Mouse (Mus musculus) kidney, embryonic 15.5 days (tissue): ENCODE results near the gene Ppif. TPM values are rescaled to one million over a fixed set of nuclear protein-coding genes. Genes with fewer than 3 reads are reported as not detected.

ENCODE experiments used
- ATAC-seq: fragments of 200-750 bp; cut with Nextera tagmentation; replicated peaks from 2 replicates; pipeline ENCODE4 v1.8.0; 2017; ENCODE audit warnings: moderate TSS enrichment; ENCODE audit not compliant: low FRiP score
- H3K27ac ChIP-seq: fragments of 300-500 bp; sonication (generic); 2 replicates; pipeline ENCODE4 v1.5.1; 2015; ENCODE audit warnings: mild to moderate bottlenecking, inconsistent platforms
- H3K27me3 ChIP-seq: fragments of 300-500 bp; sonication (generic); 2 replicates; pipeline ENCODE4 v1.6.1; 2015; ENCODE audit warnings: inconsistent platforms
- H3K36me3 ChIP-seq: fragments of 300-500 bp; sonication (generic); 2 replicates; pipeline ENCODE4 v1.6.1; 2015; ENCODE audit warnings: inconsistent platforms
- H3K4me1 ChIP-seq: fragments of 300-500 bp; sonication (generic); 2 replicates; pipeline ENCODE4 v1.6.1; 2015; ENCODE audit warnings: inconsistent platforms
- H3K4me2 ChIP-seq: fragments of 300-500 bp; sonication (generic); 2 replicates; pipeline ENCODE4 v1.6.1; 2015; ENCODE audit warnings: moderate library complexity, mild to moderate bottlenecking, inconsistent platforms
- H3K4me3 ChIP-seq: fragments of 300-500 bp; sonication (generic); replicated peaks from 2 replicates; pipeline ENCODE4 v1.5.1; 2015; ENCODE audit warnings: mild to moderate bottlenecking, inconsistent platforms
- H3K9ac ChIP-seq: fragments of 300-500 bp; sonication (generic); 2 replicates; pipeline ENCODE4 v1.6.1; 2015; ENCODE audit warnings: mild to moderate bottlenecking, inconsistent platforms
- H3K9me3 ChIP-seq: fragments of 300-500 bp; sonication (generic); replicated peaks from 2 replicates; pipeline ENCODE4 v1.6.1; 2016; ENCODE audit warnings: inconsistent platforms
- WGBS: fragments of 180-500 bp; shearing (Covaris S2); methylation state at CpG from one replicate; pipeline ENCODE4 v1.1.7; 2015; ENCODE audit warnings: mixed read lengths; 5-methylcytosine and 5-hydroxymethylcytosine counted together
- polyA plus RNA-seq: library from polyadenylated mRNA; unstranded; fragments of >200 nt; fragmentation: Nextera tagmentation; extraction: Ambion mirVana; gene quantifications from 2 replicates; pipeline ENCODE4 v1.2.1, GENCODE M21; 2015

Gene Ppif
- polyA plus RNA-seq, 1 experiment from 2014 or later, result 41.5 TPM

GRCm38 (mm10) chr14:25720962-25721707 lies 27.2 kb downstream of the Ppif start:
- Histone ChIP-seq H3K27me3 (no peaks in the 10 kb centered on the region), H3K4me2 (no peak overlapping the region), H3K9me3 (no peaks in the 10 kb centered on the region), H3K36me3 (peaks cover 6% of the 10 kb centered on the region; the same call in 1 of the 2 replicates), H3K4me3 (no peak overlapping the region), H3K27ac (no peak overlapping the region), H3K9ac (no peak overlapping the region), H3K4me1 (peaks cover 59% of the 10 kb centered on the region)
- WGBS, result 87% methylated on average over 5 of the region's 5 CpGs
- no peak for ATAC-seq

DNA sequence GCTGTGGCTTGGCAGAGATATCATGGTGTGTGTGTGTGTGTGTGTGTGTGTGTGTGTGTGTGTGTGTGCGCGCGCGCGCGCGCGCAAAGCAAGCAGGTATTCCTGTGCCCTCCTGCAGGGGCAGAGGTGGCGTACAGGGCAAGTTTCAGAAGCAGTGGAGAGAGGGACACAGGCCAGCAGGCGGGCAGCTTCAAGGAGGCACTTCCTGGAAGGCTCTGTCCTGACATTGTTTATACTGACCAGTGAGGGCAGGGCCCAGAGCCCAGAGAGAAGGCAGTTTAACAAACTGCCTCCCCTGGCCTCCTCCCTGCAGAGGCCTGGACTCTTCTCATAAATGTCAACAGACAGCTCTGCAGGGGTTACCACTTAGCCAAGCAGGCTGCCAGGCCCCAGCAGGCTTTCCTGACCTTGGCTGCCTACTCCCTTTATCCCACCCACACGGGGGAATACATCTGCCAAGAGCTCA lies 31.1 kb downstream of the Ppif start:
- no peak overlapping the region for H3K4me2 ChIP-seq
- no peaks in the 10 kb centered on the region for H3K27me3 ChIP-seq
- no peak overlapping the region for H3K4me3 ChIP-seq
- ATAC-seq, result peak; percentile 82
- peaks cover 35% of the 10 kb centered on the region for H3K4me1 ChIP-seq
- 45% methylated on average over 11 of the region's 11 CpGs for WGBS
- H3K9ac ChIP-seq, result no peak overlapping the region; the same call in 1 of the 2 replicates
- no peaks in the 10 kb centered on the region for H3K9me3 ChIP-seq
- peak overlapping the region; percentile 79 for H3K27ac ChIP-seq
- H3K36me3 ChIP-seq, result peaks cover 6% of the 10 kb centered on the region; the same call in 1 of the 2 replicates

DNA sequence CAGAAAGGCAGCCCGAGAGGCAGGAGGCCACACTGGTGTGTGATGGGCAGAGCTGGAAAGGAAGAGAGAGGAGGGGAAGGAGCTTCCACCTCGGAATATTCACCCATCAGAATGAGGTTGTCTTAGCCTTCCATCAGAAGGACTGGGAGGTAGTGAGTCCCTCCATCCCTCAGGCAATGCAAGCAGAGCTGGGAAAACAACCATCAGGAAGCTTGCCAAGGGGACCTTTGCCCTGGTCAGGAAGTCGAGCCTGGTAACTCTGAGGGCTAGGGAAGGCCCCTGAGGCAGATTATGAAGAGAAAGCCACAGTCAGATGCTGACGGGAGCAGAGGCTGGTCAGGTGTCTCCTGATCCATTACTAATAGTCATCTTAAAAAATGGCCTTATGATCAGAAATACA lies 31.7 kb downstream of the Ppif start:
- no peak overlapping the region for H3K4me2 ChIP-seq
- no peak overlapping the region for H3K4me3 ChIP-seq
- H3K36me3 ChIP-seq, result peaks cover 6% of the 10 kb centered on the region; the same call in 1 of the 2 replicates
- no peak overlapping the region for H3K9ac ChIP-seq
- H3K27ac ChIP-seq, result peak overlapping the region; percentile 79
- ATAC-seq, result 0 out of 2 replicates have a peak, but pooled peaks have one; percentile 11
- no peaks in the 10 kb centered on the region for H3K27me3 ChIP-seq
- H3K4me1 ChIP-seq, result peaks cover 35% of the 10 kb centered on the region
- WGBS, result 26% methylated on average over 4 of the region's 4 CpGs
- no peaks in the 10 kb centered on the region for H3K9me3 ChIP-seq

DNA sequence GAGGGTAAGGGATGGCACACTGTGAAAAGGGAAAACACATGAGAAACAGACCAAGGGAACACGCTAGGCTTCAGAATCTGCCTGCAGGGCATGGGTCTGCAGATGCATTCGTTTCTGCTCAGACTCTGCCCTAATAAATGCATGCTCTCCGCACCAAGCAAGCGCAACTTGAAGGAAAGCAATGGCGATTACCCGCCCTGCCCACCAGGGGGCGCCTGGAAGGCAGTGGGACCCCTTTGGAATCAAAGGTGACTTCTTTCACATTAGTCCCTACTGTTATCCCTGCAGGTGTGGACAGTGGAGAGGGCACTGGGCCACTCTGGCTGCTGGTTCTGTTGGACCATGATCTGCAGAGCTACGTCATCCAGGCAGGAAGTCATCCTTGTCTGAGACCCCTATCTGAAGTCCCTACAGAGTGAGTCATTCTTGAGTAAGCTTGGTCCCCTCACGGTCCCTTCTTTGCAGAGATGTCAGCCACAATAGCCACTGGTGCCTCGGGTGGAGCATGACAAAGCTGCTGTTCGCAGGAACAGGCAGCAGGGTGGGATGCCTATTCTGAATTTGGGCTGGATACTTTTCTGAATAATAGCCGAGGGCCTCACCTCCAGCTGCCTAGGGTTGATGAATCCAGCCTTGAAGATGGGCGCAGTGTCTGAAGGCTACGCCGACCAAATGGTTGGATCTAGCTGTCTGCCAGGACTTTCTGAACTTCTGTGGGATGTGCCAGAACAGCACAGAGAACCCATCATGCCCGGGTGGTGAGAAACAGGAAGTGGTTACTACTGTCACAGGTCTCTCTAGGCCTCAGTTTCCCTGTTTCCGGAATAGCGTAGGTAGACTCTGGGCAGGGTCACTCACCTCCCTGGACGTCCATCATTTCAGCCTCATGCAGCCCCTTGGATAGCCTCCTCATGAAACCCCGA lies 32.5 kb downstream of the Ppif start:
- ATAC-seq, result no peak
- 56% methylated on average over 20 of the region's 20 CpGs for WGBS
- Histone ChIP-seq H3K36me3 (peaks cover 3% of the 10 kb centered on the region; the same call in 1 of the 2 replicates), H3K4me1 (peaks cover 35% of the 10 kb centered on the region), H3K27me3 (no peaks in the 10 kb centered on the region), H3K9me3 (no peaks in the 10 kb centered on the region), H3K4me2 (no peak overlapping the region), H3K27ac (peak overlapping the region; percentile 79), H3K9ac (no peak overlapping the region), H3K4me3 (no peak overlapping the region)

- H3K36me3 ChIP-seq, result no peaks in the 10 kb centered on the region
- no peak overlapping the region for H3K27ac ChIP-seq
- no peak overlapping the region for H3K4me2 ChIP-seq
- no peak overlapping the region for H3K4me3 ChIP-seq
- H3K9ac ChIP-seq, result no peak overlapping the region
- H3K9me3 ChIP-seq, result no peaks in the 10 kb centered on the region
- peaks cover 35% of the 10 kb centered on the region for H3K4me1 ChIP-seq
- H3K27me3 ChIP-seq, result no peaks in the 10 kb centered on the region
- ATAC-seq, result no peak
- 76% methylated on average over 5 of the region's 5 CpGs for WGBS
Measured at GRCm38 (mm10) chr14:25727149-25727510, 33.2 kb downstream of the Ppif start.

DNA sequence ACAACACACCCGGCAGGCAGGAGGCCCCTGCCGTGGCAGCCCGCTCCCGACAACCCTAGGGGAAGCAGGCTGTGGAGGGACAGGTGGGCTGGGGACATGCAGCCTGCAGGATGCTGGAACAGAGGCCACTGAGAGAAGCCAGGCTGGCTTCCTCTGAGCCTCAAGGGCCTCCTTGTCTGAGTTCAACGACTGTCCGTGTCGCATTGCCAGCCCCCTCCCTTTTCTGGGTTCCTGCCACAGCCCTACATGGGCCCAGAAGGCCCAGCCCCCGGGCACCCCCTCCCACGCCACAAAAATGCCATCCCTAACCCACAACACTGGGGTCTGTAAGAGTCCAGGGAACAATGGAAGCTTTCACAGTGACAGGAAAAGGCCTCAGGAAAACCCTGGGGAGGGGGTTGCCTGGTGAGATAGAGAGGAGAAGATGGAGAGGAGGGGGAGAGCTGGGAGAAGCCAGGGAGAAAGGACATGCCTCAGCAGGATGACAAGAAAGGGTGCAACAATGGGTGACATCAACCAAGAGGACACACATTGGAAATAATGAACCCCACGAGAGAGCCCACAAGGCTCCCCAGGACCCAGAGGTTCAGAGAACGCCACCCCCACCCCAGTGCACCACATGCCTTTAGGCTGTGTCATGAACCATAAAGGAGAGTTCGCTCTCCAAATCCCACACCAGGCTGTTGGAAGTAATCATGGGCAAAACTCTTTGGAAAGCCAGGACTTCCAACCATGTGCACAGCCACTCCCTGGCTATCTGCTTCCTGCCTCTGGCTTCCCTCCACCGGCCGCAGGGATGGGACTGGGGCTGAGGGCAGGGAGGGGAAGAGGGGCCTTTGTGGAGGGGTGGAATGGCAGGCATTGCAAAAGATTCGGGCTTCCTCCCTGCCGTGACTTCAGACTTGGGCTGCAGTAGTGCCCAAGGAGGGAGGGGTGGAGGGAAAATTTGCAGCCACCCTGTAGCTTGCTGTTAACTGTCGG lies 41.1 kb downstream of the Ppif start:
- H3K9ac ChIP-seq, result no peak overlapping the region
- 27% methylated on average over 17 of the region's 17 CpGs for WGBS
- H3K4me2 ChIP-seq, result no peak overlapping the region
- no peaks in the 10 kb centered on the region for H3K27me3 ChIP-seq
- H3K4me3 ChIP-seq, result no peak overlapping the region
- H3K27ac ChIP-seq, result peak overlapping the region; percentile 76
- peaks cover 57% of the 10 kb centered on the region for H3K4me1 ChIP-seq
- peak; percentile 59; the same call in 1 of the 2 replicates for ATAC-seq
- H3K36me3 ChIP-seq, result no peaks in the 10 kb centered on the region
- no peaks in the 10 kb centered on the region for H3K9me3 ChIP-seq

GRCm38 (mm10) chr14:25736140-25736539 lies 42.2 kb downstream of the Ppif start:
- no peak overlapping the region for H3K4me3 ChIP-seq
- H3K4me1 ChIP-seq, result peaks cover 68% of the 10 kb centered on the region
- H3K27me3 ChIP-seq, result no peaks in the 10 kb centered on the region
- no peaks in the 10 kb centered on the region for H3K9me3 ChIP-seq
- no peak overlapping the region for H3K4me2 ChIP-seq
- H3K36me3 ChIP-seq, result no peaks in the 10 kb centered on the region
- peak overlapping the region; percentile 76 for H3K27ac ChIP-seq
- H3K9ac ChIP-seq, result no peak overlapping the region
- 64% methylated on average over 3 of the region's 3 CpGs for WGBS
- ATAC-seq, result no peak

GRCm38 (mm10) chr14:25736589-25736988 lies 42.6 kb downstream of the Ppif start:
- Histone ChIP-seq H3K9ac (no peak overlapping the region), H3K4me3 (no peak overlapping the region), H3K27me3 (no peaks in the 10 kb centered on the region), H3K4me2 (no peak overlapping the region), H3K9me3 (no peaks in the 10 kb centered on the region), H3K36me3 (no peaks in the 10 kb centered on the region), H3K27ac (peak overlapping the region; percentile 76), H3K4me1 (peaks cover 68% of the 10 kb centered on the region)
- no peak; the same call in 1 of the 2 replicates for ATAC-seq
- WGBS, result 45% methylated on average over 6 of the region's 6 CpGs

DNA sequence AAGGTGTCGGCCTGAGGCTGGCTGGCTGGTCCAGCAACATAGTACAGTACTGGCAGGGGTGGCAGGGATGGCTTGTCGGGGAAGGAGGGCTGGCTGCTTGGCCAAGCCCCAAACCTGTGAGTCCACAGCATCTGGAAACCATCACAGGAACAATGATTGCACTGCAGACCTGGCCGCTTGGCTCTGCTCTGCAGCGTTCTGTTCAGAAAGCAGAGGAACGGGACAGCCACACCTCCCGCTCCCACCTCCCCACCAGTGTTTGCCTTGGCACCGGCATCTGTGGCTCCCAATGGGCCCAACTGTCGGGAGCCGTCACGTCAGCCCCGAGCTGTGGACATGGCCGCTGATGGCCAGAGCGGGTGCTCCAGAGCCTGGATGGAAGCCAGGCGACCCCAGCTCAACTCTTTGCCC lies 44.6 kb downstream of the Ppif start:
- Histone ChIP-seq H3K36me3 (no peaks in the 10 kb centered on the region), H3K9me3 (no peaks in the 10 kb centered on the region), H3K4me2 (no peak overlapping the region), H3K4me1 (peaks cover 70% of the 10 kb centered on the region), H3K27ac (peak overlapping the region; percentile 33; the same call in 1 of the 2 replicates), H3K27me3 (no peaks in the 10 kb centered on the region), H3K4me3 (no peak overlapping the region), H3K9ac (no peak overlapping the region)
- WGBS, result 37% methylated on average over 14 of the region's 14 CpGs
- ATAC-seq, result peak; percentile 34; the same call in 1 of the 2 replicates

- no peaks in the 10 kb centered on the region for H3K27me3 ChIP-seq
- H3K9me3 ChIP-seq, result no peaks in the 10 kb centered on the region
- 72% methylated on average over 4 of the region's 4 CpGs for WGBS
- H3K27ac ChIP-seq, result no peak overlapping the region
- peaks cover 9% of the 10 kb centered on the region; the same call in 1 of the 2 replicates for H3K36me3 ChIP-seq
- H3K9ac ChIP-seq, result no peak overlapping the region
- ATAC-seq, result no peak
- no peak overlapping the region for H3K4me2 ChIP-seq
- H3K4me3 ChIP-seq, result no peak overlapping the region
- peaks cover 61% of the 10 kb centered on the region for H3K4me1 ChIP-seq
Measured at GRCm38 (mm10) chr14:25739957-25740565, 46.1 kb downstream of the Ppif start.

DNA sequence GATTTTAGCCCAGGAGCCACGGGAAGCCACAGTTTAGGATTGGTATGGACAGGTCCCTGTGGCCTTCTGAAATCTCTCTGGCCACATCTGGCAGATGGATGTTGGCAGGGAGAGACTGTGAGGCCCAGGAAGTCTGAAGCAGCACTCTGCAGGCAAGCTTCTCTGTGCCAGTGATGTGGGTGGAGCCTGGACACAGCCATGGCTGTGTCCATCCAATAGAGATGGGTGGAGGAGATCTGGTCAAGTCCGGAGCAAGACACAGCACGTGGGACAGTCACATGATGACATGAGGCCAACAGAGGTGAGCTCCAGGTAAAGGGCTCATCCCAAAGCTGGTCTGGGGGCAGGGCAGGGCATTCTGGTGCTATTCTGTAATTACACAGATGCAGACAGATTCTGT lies 47.3 kb downstream of the Ppif start:
- Histone ChIP-seq H3K27ac (no peak overlapping the region), H3K9ac (no peak overlapping the region), H3K9me3 (no peaks in the 10 kb centered on the region), H3K4me1 (peaks cover 50% of the 10 kb centered on the region), H3K27me3 (no peaks in the 10 kb centered on the region), H3K4me2 (no peak overlapping the region), H3K4me3 (no peak overlapping the region), H3K36me3 (peaks cover 11% of the 10 kb centered on the region; the same call in 1 of the 2 replicates)
- no peak for ATAC-seq
- 78% methylated on average over 3 of the region's 3 CpGs for WGBS
